Mouse (Mus musculus) spleen, adult 2 months (tissue): ENCODE measurements around the gene Gale. TPM values are rescaled to one million over a fixed set of nuclear protein-coding genes. Genes with fewer than 3 reads are reported as not detected.
A peak's percentile ranks its signal among the peaks of the same experiment; 100 is the strongest.
"Not testable (repeated sequence)": the region's sequence is repeated elsewhere in the genome, so short reads cannot be mapped to it uniquely, and the experiment has no call there.

Source experiments
- DNase-seq, 2 experiments: peaks; one replicate each; pipeline versions ENCODE4 v3.0.0 to v3.0.0-alpha.2; 2012 to 2021; ENCODE audit warnings: low spot score in 2 of 2, low read depth in 1 of 2
- H3K27ac ChIP-seq: fragments of 200-500 bp; 2 replicates; pipeline ENCODE4 v1.5.1; 2012; ENCODE audit warnings: low read length, inconsistent platforms; ENCODE audit not compliant: insufficient read depth
- H3K27me3 ChIP-seq: fragments of 200-500 bp; 2 replicates; pipeline ENCODE4 v1.6.1; 2012; ENCODE audit warnings: mild to moderate bottlenecking, moderate library complexity, low read length, inconsistent platforms; ENCODE audit not compliant: control insufficient read depth, insufficient read depth
- H3K36me3 ChIP-seq: fragments of 200-500 bp; 2 replicates; pipeline ENCODE4 v1.6.1; 2012; ENCODE audit warnings: mild to moderate bottlenecking, low read length, inconsistent platforms; ENCODE audit not compliant: control insufficient read depth, insufficient read depth
- H3K4me1 ChIP-seq: fragments of 200-500 bp; 2 replicates; pipeline ENCODE4 v1.6.1; 2011; ENCODE audit warnings: inconsistent platforms; ENCODE audit not compliant: control insufficient read depth, insufficient read depth, insufficient read length
- H3K4me3 ChIP-seq: fragments of 200-500 bp; 2 replicates; pipeline ENCODE4 v1.5.1; 2011; ENCODE audit warnings: mild to moderate bottlenecking, inconsistent platforms; ENCODE audit not compliant: insufficient read depth, insufficient read length; ENCODE audit errors: extremely low read depth
- CTCF ChIP-seq: fragments of 200-500 bp; IDR thresholded peaks from 2 replicates; pipeline ENCODE4 v1.5.1; 2011; ENCODE audit warnings: mild to moderate bottlenecking, inconsistent platforms; ENCODE audit not compliant: insufficient read depth, insufficient read length, insufficient replicate concordance; ENCODE audit errors: extremely low read depth
- POLR2A ChIP-seq: fragments of 200-500 bp; IDR thresholded peaks from 2 replicates; pipeline ENCODE4 v1.6.1; 2011; ENCODE audit warnings: low read depth, low read length, inconsistent platforms
- WGBS: fragments of 180-500 bp; shearing (Covaris S2); methylation state at CpG from one replicate; pipeline ENCODE4 v1.1.7; 2018; 5-methylcytosine and 5-hydroxymethylcytosine counted together
- polyA plus RNA-seq: library from polyadenylated mRNA; depleted of rRNA; stranded (reverse); fragments of >200 nt; gene quantifications from 2 replicates; pipeline ENCODE4 v1.2.3, GENCODE M21; 2012

Gene Gale
- polyA plus RNA-seq, 1 experiment = 10.6 TPM

DNA sequence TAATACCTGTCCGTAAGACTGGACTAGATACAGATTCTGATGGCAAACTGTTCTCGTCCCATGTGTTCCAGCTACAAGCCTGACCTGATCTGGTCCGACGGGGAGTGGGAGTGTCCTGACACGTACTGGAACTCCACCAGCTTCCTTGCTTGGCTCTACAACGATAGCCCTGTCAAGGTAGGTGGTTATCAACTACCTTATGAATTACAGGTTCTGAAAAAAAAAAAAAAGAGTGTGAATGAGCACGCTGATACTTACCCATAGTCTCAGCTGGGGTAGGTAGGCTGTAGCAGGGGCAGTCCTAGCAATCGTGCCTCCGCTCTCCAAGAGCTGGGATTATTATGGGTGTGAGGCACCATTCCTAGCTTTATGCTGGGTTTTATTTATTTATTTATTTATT is 33.7 kb upstream of the Gale start:
- DNase-seq = no peak
- no peak for TF ChIP-seq CTCF
- no peak for TF ChIP-seq POLR2A
- H3K4me1 ChIP-seq = no peaks in the 10 kb centered on the region
- H3K27ac ChIP-seq = no peak overlapping the region
- peaks cover 37% of the 10 kb centered on the region for H3K36me3 ChIP-seq
- no peak overlapping the region for H3K4me3 ChIP-seq
- no peaks in the 10 kb centered on the region for H3K27me3 ChIP-seq
- WGBS = 93% methylated on average over 9 of the region's 9 CpGs

DNA sequence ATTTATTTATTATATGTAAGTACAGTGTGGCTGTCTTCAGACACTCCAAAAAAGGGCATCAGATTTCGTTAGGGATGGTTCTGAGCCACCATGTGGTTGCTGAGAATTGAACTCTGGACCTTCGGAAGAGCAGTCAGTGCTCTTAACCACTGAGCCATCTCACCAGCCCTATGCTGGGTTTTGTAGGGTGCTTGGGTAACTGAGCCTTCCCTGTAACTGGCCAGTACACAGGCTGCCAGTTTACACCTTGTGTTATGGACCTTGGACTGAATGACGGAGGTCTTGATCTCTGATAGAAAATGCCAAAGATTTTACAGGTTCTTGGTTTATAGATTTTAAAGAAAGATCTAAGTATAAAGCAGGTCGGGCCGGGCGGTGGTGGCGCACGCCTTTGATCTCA is 33.3 kb upstream of the Gale start:
- no peak for DNase-seq
- WGBS = 95% methylated on average over 8 of the region's 8 CpGs
- Histone ChIP-seq H3K4me1 (no peaks in the 10 kb centered on the region), H3K27ac (no peak overlapping the region), H3K36me3 (peaks cover 37% of the 10 kb centered on the region), H3K4me3 (no peak overlapping the region), H3K27me3 (no peaks in the 10 kb centered on the region)
- TF ChIP-seq CTCF = no peak
- no peak for TF ChIP-seq POLR2A

GRCm38 (mm10) chr4:135931832-135932231 is 31.7 kb upstream of the Gale start:
- TF ChIP-seq POLR2A = no peak
- peak; percentile 59; the same call in 1 of the 2 replicates for TF ChIP-seq CTCF
- H3K4me1 ChIP-seq = no peaks in the 10 kb centered on the region
- no peak overlapping the region for H3K4me3 ChIP-seq
- H3K36me3 ChIP-seq = peaks cover 35% of the 10 kb centered on the region
- no peaks in the 10 kb centered on the region for H3K27me3 ChIP-seq
- H3K27ac ChIP-seq = no peak overlapping the region
- DNase-seq = peak in 1 of 2 experiments; percentile 33
- WGBS = 79% methylated on average over 5 of the region's 5 CpGs

GRCm38 (mm10) chr4:135934708-135935500 is 28.6 kb upstream of the Gale start:
- Histone ChIP-seq H3K27me3 (no peaks in the 10 kb centered on the region), H3K4me1 (no peaks in the 10 kb centered on the region), H3K4me3 (no peak overlapping the region), H3K36me3 (peaks cover 46% of the 10 kb centered on the region), H3K27ac (no peak overlapping the region)
- no peak for DNase-seq
- WGBS = 71% methylated on average over 12 of the region's 12 CpGs
- TF ChIP-seq POLR2A (no peak), CTCF (no peak)

GRCm38 (mm10) chr4:135935502-135935901 is 28.0 kb upstream of the Gale start:
- H3K27me3 ChIP-seq = no peaks in the 10 kb centered on the region
- no peaks in the 10 kb centered on the region for H3K4me1 ChIP-seq
- no peak overlapping the region for H3K27ac ChIP-seq
- no peak overlapping the region for H3K4me3 ChIP-seq
- DNase-seq = no peak
- H3K36me3 ChIP-seq = peaks cover 45% of the 10 kb centered on the region
- 87% methylated on average over 5 of the region's 5 CpGs for WGBS
- no peak for TF ChIP-seq POLR2A
- no peak for TF ChIP-seq CTCF

DNA sequence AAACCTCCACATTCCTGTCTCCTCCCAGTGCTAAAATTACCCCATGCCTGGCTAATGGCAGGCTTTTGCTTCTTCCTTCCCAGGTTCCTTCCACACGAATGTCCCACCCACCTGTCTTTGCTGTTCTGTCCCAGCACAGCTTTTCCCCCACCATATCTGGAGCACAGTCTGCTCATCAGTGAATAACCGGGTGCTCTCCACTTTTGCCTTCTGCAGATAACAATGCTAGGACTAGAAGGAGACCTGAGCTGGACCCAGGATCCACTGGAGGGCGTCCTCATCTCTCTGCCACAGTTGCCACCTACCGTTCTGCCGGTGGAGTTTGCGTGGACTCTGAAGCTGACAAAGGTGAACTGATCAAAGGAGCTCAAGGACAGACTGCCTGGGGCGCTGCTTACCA is 24.7 kb upstream of the Gale start:
- whole genome bisulfite sequencing = 87% methylated on average over 7 of the region's 7 CpGs
- TF ChIP-seq CTCF (no peak), POLR2A (no peak)
- H3K36me3 ChIP-seq = peaks cover 35% of the 10 kb centered on the region
- no peak overlapping the region for H3K4me3 ChIP-seq
- no peak for DNase-seq
- H3K4me1 ChIP-seq = no peaks in the 10 kb centered on the region
- H3K27me3 ChIP-seq = no peaks in the 10 kb centered on the region
- H3K27ac ChIP-seq = no peak overlapping the region

- H3K36me3 ChIP-seq = peaks cover 20% of the 10 kb centered on the region
- not testable (repeated sequence) for H3K4me3 ChIP-seq, H3K4me1 ChIP-seq, H3K27me3 ChIP-seq, DNase-seq, H3K27ac ChIP-seq
- 91% methylated on average over 8 of the region's 8 CpGs for WGBS
- TF ChIP-seq CTCF = peak; percentile 44; the same call in 1 of the 2 replicates
Measured at GRCm38 (mm10) chr4:135941026-135941425, 22.5 kb upstream of the Gale start.
